Mouse (Mus musculus) limb, embryonic 14.5 days (tissue): ENCODE data around the gene Ppp2r2c. TPM values are rescaled to one million over a fixed set of nuclear protein-coding genes. Genes with fewer than 3 reads are reported as not detected.

ENCODE experiments used
- ATAC-seq: fragments of 200-750 bp; cut with Nextera tagmentation; 2 replicates; pipeline ENCODE4 v1.8.0; 2017; ENCODE audit warnings: low read depth, moderate number of reproducible peaks, moderate TSS enrichment; ENCODE audit not compliant: low FRiP score
- DNase-seq: peaks from one replicate; pipeline ENCODE4 v3.0.0-alpha.2; 2015; ENCODE audit warnings: low spot score
- H3K27ac ChIP-seq: fragments of 300-500 bp; sonication (generic); replicated peaks from 2 replicates; pipeline ENCODE4 v1.5.1; 2014; ENCODE audit warnings: low read depth, mild to moderate bottlenecking, low read length, moderate library complexity, mixed read lengths
- H3K27me3 ChIP-seq: fragments of 300-500 bp; sonication (generic); 2 replicates; pipeline ENCODE4 v1.6.1; 2014; ENCODE audit warnings: low read length, mixed read lengths; ENCODE audit not compliant: control insufficient read depth, insufficient read depth
- H3K36me3 ChIP-seq: fragments of 300-500 bp; sonication (generic); 2 replicates; pipeline ENCODE4 v1.6.1; 2014; ENCODE audit warnings: mild to moderate bottlenecking, low read length, moderate library complexity, mixed read lengths; ENCODE audit not compliant: control insufficient read depth, insufficient read depth
- H3K4me1 ChIP-seq: fragments of 300-500 bp; sonication (generic); 2 replicates; pipeline ENCODE4 v1.6.1; 2014; ENCODE audit warnings: antibody characterized with exemption, low read length, mixed read lengths; ENCODE audit not compliant: control insufficient read depth, insufficient read depth
- H3K4me2 ChIP-seq: fragments of 300-500 bp; sonication (generic); replicated peaks from 2 replicates; pipeline ENCODE4 v1.6.1; 2014; ENCODE audit warnings: low read depth, mild to moderate bottlenecking, low read length, moderate library complexity; ENCODE audit not compliant: severe bottlenecking
- H3K4me3 ChIP-seq: fragments of 300-500 bp; sonication (generic); replicated peaks from 2 replicates; pipeline ENCODE4 v1.5.1; 2014; ENCODE audit warnings: low read length
- H3K9ac ChIP-seq: fragments of 300-500 bp; sonication (generic); 2 replicates; pipeline ENCODE4 v1.6.1; 2014; ENCODE audit warnings: mild to moderate bottlenecking, low read depth, low read length, moderate library complexity; ENCODE audit not compliant: severe bottlenecking
- H3K9me3 ChIP-seq: fragments of 300-500 bp; sonication (generic); 2 replicates; pipeline ENCODE4 v1.6.1; 2016; ENCODE audit warnings: low read length; ENCODE audit not compliant: control insufficient read depth
- POLR2A ChIP-seq: fragments of 200-500 bp; IDR thresholded peaks from 2 replicates; pipeline ENCODE4 v1.8.0; 2012; ENCODE audit warnings: inconsistent platforms, mild to moderate bottlenecking, moderate library complexity, borderline replicate concordance; ENCODE audit not compliant: insufficient read depth, insufficient read length; ENCODE audit errors: extremely low read depth
- WGBS: fragments of 180-500 bp; shearing (Covaris S2); extraction: QIAGEN DNeasy Blood & Tissue Kit; methylation state at CpG from one replicate; pipeline ENCODE4 v1.1.7; 2014; 5-methylcytosine and 5-hydroxymethylcytosine counted together
- polyA plus RNA-seq, 2 experiments: library from polyadenylated mRNA; depleted of rRNA in 1 of 2; stranded (reverse) in 1 of 2; unstranded in 1 of 2; fragments of >200 nt; fragmentation: Nextera tagmentation in 1 of 2; extraction: Ambion mirVana in 1 of 2; gene quantifications; 2 replicates each; pipeline versions ENCODE4 v1.2.1 to v1.2.3; 2012 to 2014

The Ppp2r2c gene
- polyA plus RNA-seq, 2 experiments: 0.11 to 0.63 TPM

- no peaks in the 10 kb centered on the region for H3K9me3 ChIP-seq
- no peak overlapping the region for H3K27ac ChIP-seq
- no peak for ATAC-seq
- TF ChIP-seq POLR2A: no peak
- peak; percentile 64 for DNase-seq
- H3K27me3 ChIP-seq: no peaks in the 10 kb centered on the region
- H3K4me2 ChIP-seq: no peak overlapping the region
- no peaks in the 10 kb centered on the region for H3K36me3 ChIP-seq
- H3K9ac ChIP-seq: no peak overlapping the region
- 13% methylated on average over 5 of the region's 5 CpGs for whole genome bisulfite sequencing
- H3K4me3 ChIP-seq: no peak overlapping the region
- H3K4me1 ChIP-seq: no peaks in the 10 kb centered on the region
Measured at GRCm38 (mm10) chr5:36946445-36946844, 78.1 kb downstream of the Ppp2r2c start.

- H3K27me3 ChIP-seq: no peaks in the 10 kb centered on the region
- ATAC-seq: 0 out of 2 replicates have a peak, but pooled peaks have one; percentile 48
- no peak for TF ChIP-seq POLR2A
Measured at GRCm38 (mm10) chr5:36948831-36949230, 80.5 kb downstream of the Ppp2r2c start.

GRCm38 (mm10) chr5:36950871-36951270, 82.6 kb downstream of the Ppp2r2c start:
- ATAC-seq: no peak
- H3K27ac ChIP-seq: no peak overlapping the region
- 53% methylated on average over 2 of the region's 2 CpGs for WGBS
- no peak overlapping the region for H3K9ac ChIP-seq
- no peak overlapping the region for H3K4me3 ChIP-seq
- DNase-seq: no peak
- H3K9me3 ChIP-seq: no peaks in the 10 kb centered on the region
- H3K4me1 ChIP-seq: no peaks in the 10 kb centered on the region
- TF ChIP-seq POLR2A: no peak
- no peak overlapping the region for H3K4me2 ChIP-seq
- H3K27me3 ChIP-seq: no peaks in the 10 kb centered on the region
- H3K36me3 ChIP-seq: no peaks in the 10 kb centered on the region

More at GRCm38 (mm10) chr5:36948831-36949230, 80.5 kb downstream of the Ppp2r2c start:
- Histone ChIP-seq H3K4me2 (no peak overlapping the region), H3K9me3 (no peaks in the 10 kb centered on the region), H3K27ac (no peak overlapping the region), H3K36me3 (no peaks in the 10 kb centered on the region), H3K4me3 (no peak overlapping the region), H3K4me1 (no peaks in the 10 kb centered on the region), H3K9ac (no peak overlapping the region)
- peak; percentile 69 for DNase-seq
- 8% methylated on average over 3 of the region's 3 CpGs for WGBS

- H3K9ac ChIP-seq: no peak overlapping the region
- WGBS: 91% methylated on average over 15 of the region's 15 CpGs
- no peaks in the 10 kb centered on the region for H3K36me3 ChIP-seq
- H3K27ac ChIP-seq: no peak overlapping the region
- TF ChIP-seq POLR2A: no peak
- ATAC-seq: no peak
- H3K4me2 ChIP-seq: no peak overlapping the region
- no peaks in the 10 kb centered on the region for H3K4me1 ChIP-seq
- H3K27me3 ChIP-seq: no peaks in the 10 kb centered on the region
- no peaks in the 10 kb centered on the region for H3K9me3 ChIP-seq
- H3K4me3 ChIP-seq: no peak overlapping the region
- no peak for DNase-seq
Measured at GRCm38 (mm10) chr5:36952311-36952710, 84.0 kb downstream of the Ppp2r2c start.

GRCm38 (mm10) chr5:36955366-36955765, 87.1 kb downstream of the Ppp2r2c start:
- ATAC-seq (no peak), DNase-seq (no peak)
- Histone ChIP-seq H3K9ac (no peak overlapping the region), H3K4me1 (no peaks in the 10 kb centered on the region), H3K36me3 (no peaks in the 10 kb centered on the region), H3K9me3 (no peaks in the 10 kb centered on the region), H3K4me3 (no peak overlapping the region), H3K27ac (no peak overlapping the region), H3K4me2 (no peak overlapping the region), H3K27me3 (no peaks in the 10 kb centered on the region)
- no peak for TF ChIP-seq POLR2A
- 8% methylated on average over 4 of the region's 4 CpGs for WGBS

- no peak overlapping the region for H3K9ac ChIP-seq
- TF ChIP-seq POLR2A: no peak
- DNase-seq: no peak
- H3K4me2 ChIP-seq: no peak overlapping the region
- H3K9me3 ChIP-seq: no peaks in the 10 kb centered on the region
- no peaks in the 10 kb centered on the region for H3K36me3 ChIP-seq
- H3K4me3 ChIP-seq: no peak overlapping the region
- 33% methylated on average over 5 of the region's 5 CpGs for WGBS
- H3K4me1 ChIP-seq: no peaks in the 10 kb centered on the region
- no peaks in the 10 kb centered on the region for H3K27me3 ChIP-seq
- no peak for ATAC-seq
- H3K27ac ChIP-seq: no peak overlapping the region
Measured at GRCm38 (mm10) chr5:36958837-36959236, 90.5 kb downstream of the Ppp2r2c start.
